Mouse (Mus musculus) heart, embryonic 12.5 days (tissue): Measurements from ENCODE around the gene Gm648. TPM values are rescaled to one million over a fixed set of nuclear protein-coding genes. Genes with fewer than 3 reads are reported as not detected.

Experiments used
- microRNA-seq: library from miRNA; unstranded; fragments of <30 nt; microRNA quantifications from one replicate; pipeline ENCODE4, GENCODE M21; 2017
- polyA plus RNA-seq: library from polyadenylated mRNA; unstranded; fragments of >200 nt; fragmentation: Nextera tagmentation; extraction: Ambion mirVana; gene quantifications from 2 replicates; pipeline ENCODE4 v1.2.1, GENCODE M21; 2016

Gene Gm648
- polyA plus RNA-seq, 1 experiment from 2014 or later: not detected

Small RNA genes lying within 50 kb of the gene (microRNA-seq; reads per million reads assigned to microRNA genes)
- not detected for gene Mir5116

Other genes with a start within 250 kb of the Gm648 start
- 7.5 and 8.9 TPM in 2 replicates for gene Zfp449, start 203.2 kb downstream of the Gm648 start, polyA plus RNA-seq
- 3.6 and 3.7 TPM in 2 replicates for gene Smim10l2a, start 175.0 kb downstream of the Gm648 start, polyA plus RNA-seq
- 2.1 TPM in 1 of 2 replicates, not detected in the other for gene Gm2174, start 101.6 kb downstream of the Gm648 start, polyA plus RNA-seq
- 18.1 and 20.1 TPM in 2 replicates for gene Ints6l, start 94.7 kb downstream of the Gm648 start, polyA plus RNA-seq
- not detected in 2 replicates for gene Gm10477, start 24.9 kb downstream of the Gm648 start, polyA plus RNA-seq
- 30.5 and 30.9 TPM in 2 replicates for gene Mmgt1, start 48.5 kb upstream of the Gm648 start, polyA plus RNA-seq
- gene Slc9a6, start 60.2 kb upstream of the Gm648 start, polyA plus RNA-seq: 8.0 and 9.2 TPM in 2 replicates
- gene Fhl1, start 182.2 kb upstream of the Gm648 start, polyA plus RNA-seq: 149 and 153 TPM in 2 replicates